In the genomic region with DNA sequence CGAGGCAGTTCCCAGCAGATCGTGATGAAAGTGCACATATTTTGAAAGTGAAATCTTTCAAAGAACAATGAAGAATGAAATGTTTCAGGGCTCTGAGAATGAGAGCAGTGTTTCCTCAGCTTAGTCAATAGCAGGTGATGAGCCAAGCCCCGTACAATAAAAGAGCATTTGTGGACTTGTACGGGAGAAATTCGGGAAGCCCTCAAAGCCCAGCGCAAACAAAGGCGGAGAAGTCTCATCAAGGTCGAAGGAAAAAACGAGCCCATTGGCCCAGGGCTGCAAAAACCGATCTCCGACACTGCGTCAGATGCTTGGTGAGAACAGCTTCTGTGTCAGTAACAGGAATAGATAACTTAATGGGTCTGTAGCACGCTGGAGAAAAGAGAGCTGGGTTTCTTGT, we compare ENCODE assay signal across 19 mouse cellular contexts.
DNase-seq lines count a peak whose midpoint lies in the region; ATAC-seq and TF ChIP-seq lines count a peak whose summit lies in the region.
"Had no signal": no experiment of that assay in that cellular context is flagged by ENCODE, and none has a peak within 500 bp of the region (broad histone marks: within the 10 kb centered on the region; RNA-seq: fewer than 3 reads in every experiment).

No protein-coding gene starts in this region.

- H3K27ac ChIP-seq in forebrain, postnatal 0 days (ENCODE audit: low read depth, low read length), result no peak overlapping the region
- no peak overlapping the region for H3K27ac ChIP-seq in forebrain, embryonic 10.5 days
- H3K27ac ChIP-seq in lung, embryonic 16.5 days (ENCODE audit: low read length), result no peak overlapping the region
- H3K27ac ChIP-seq in small intestine, adult 2 months (ENCODE audit: insufficient read depth, low read depth, low read length), result no peak overlapping the region
- H3K27ac ChIP-seq: embryonic facial prominence, embryonic 15.5 days; forebrain, embryonic 13.5 days; hindbrain, embryonic 12.5 days; limb, embryonic 13.5 days; macrophage had no signal

- H3K4me3 ChIP-seq in forebrain, postnatal 0 days (ENCODE audit: low read depth, low read length), result no peak overlapping the region
- no peak overlapping the region for H3K4me3 ChIP-seq in forebrain, embryonic 10.5 days
- peak overlapping the region; percentile 28 for H3K4me3 ChIP-seq in lung, embryonic 16.5 days (ENCODE audit: low read length)
- peak overlapping the region; percentile 20 for H3K4me3 ChIP-seq in small intestine, adult 2 months (ENCODE audit: low read depth, low read length)
- H3K4me3 ChIP-seq: embryonic facial prominence, embryonic 15.5 days; forebrain, embryonic 13.5 days; heart, embryonic 12.5 days; hindbrain, embryonic 12.5 days; limb, embryonic 13.5 days had no signal

- TF ChIP-seq POLR2A in small intestine, adult 2 months (IDR thresholded peaks at IDR 0.05; ENCODE audit: low read depth, low read length), result no peak

- H3K9ac ChIP-seq in forebrain, postnatal 0 days, result no peak overlapping the region
- peak overlapping the region; percentile 21 for H3K9ac ChIP-seq in lung, embryonic 16.5 days (ENCODE audit: low read length)
- H3K9ac ChIP-seq: embryonic facial prominence, embryonic 15.5 days; forebrain, embryonic 13.5 days; heart, embryonic 12.5 days; hindbrain, embryonic 12.5 days; limb, embryonic 13.5 days had no signal

- no peaks in the 10 kb centered on the region for H3K27me3 ChIP-seq in forebrain, postnatal 0 days (ENCODE audit: insufficient read depth, low read length)
- H3K27me3 ChIP-seq in forebrain, embryonic 10.5 days (ENCODE audit: poor library complexity, severe bottlenecking), result no peaks in the 10 kb centered on the region
- no peaks in the 10 kb centered on the region for H3K27me3 ChIP-seq in lung, embryonic 16.5 days (ENCODE audit: control insufficient read depth, insufficient read depth, low read depth, low read length)
- H3K27me3 ChIP-seq in small intestine, adult 2 months (ENCODE audit: control insufficient read depth, insufficient read depth, low read length), result no peaks in the 10 kb centered on the region
- H3K27me3 ChIP-seq: embryonic facial prominence, embryonic 15.5 days; forebrain, embryonic 13.5 days; heart, embryonic 12.5 days; hindbrain, embryonic 12.5 days; limb, embryonic 13.5 days had no signal

- 42% methylated on average over 13 of the region's 13 CpGs for WGBS in forebrain, postnatal 0 days
- 85% methylated on average over 13 of the region's 13 CpGs for WGBS in forebrain, embryonic 10.5 days
- 51% methylated on average over 13 of the region's 13 CpGs for WGBS in lung, embryonic 16.5 days
- 25% methylated on average over 13 of the region's 13 CpGs for WGBS in small intestine, adult 2 months

- H3K9me3 ChIP-seq in forebrain, postnatal 0 days (ENCODE audit: low read length), result no peaks in the 10 kb centered on the region
- no peaks in the 10 kb centered on the region for H3K9me3 ChIP-seq in forebrain, embryonic 10.5 days
- H3K9me3 ChIP-seq in lung, embryonic 16.5 days (ENCODE audit: control insufficient read depth, low read length), result no peaks in the 10 kb centered on the region
- H3K9me3 ChIP-seq: embryonic facial prominence, embryonic 15.5 days; forebrain, embryonic 13.5 days; heart, embryonic 12.5 days; hindbrain, embryonic 12.5 days; limb, embryonic 13.5 days had no signal

- TF ChIP-seq CTCF in forebrain, postnatal 0 days (IDR thresholded peaks at IDR 0.05; ENCODE audit: low read depth), result no peak
- no peak for TF ChIP-seq CTCF in small intestine, adult 2 months (IDR thresholded peaks at IDR 0.05; ENCODE audit: extremely low read depth, insufficient read length, insufficient replicate concordance, low read depth, low read length)

- ATAC-seq in forebrain, postnatal 0 days, result peak; percentile 36
- no peak for ATAC-seq in lung, embryonic 16.5 days (ENCODE audit: low read depth)
- ATAC-seq: forebrain, embryonic 13.5 days had no signal

- H3K4me2 ChIP-seq in forebrain, postnatal 0 days (ENCODE audit: low read depth), result peak overlapping the region; percentile 34
- peak overlapping the region; percentile 48 for H3K4me2 ChIP-seq in lung, embryonic 16.5 days (ENCODE audit: low read depth, low read length)
- H3K4me2 ChIP-seq: embryonic facial prominence, embryonic 15.5 days; forebrain, embryonic 13.5 days; heart, embryonic 12.5 days; hindbrain, embryonic 12.5 days; limb, embryonic 13.5 days had no signal

- DNase-seq in forebrain, postnatal 0 days, result peak; percentile 26
- DNase-seq in forebrain, embryonic 10.5 days (ENCODE audit: extremely low spot score, low spot score), result no peak
- DNase-seq in lung, adult 18-20 months, result no peak
- peak; percentile 81 for DNase-seq in Muller cell, postnatal 12 days (ENCODE audit: inconsistent ontology term)
- DNase-seq in thymus, postnatal 0 days (ENCODE audit: low spot score), result no peak
- DNase-seq in cerebellum, adult 11-12 months, result no peak
- DNase-seq: adrenal gland, postnatal 25 days; gastrocnemius, postnatal 36 days; kidney, adult 8-10 months; kidney, postnatal 4 days; thymus, postnatal 36 days had no signal

- H3K36me3 ChIP-seq in forebrain, postnatal 0 days (ENCODE audit: insufficient read depth), result no peaks in the 10 kb centered on the region
- H3K36me3 ChIP-seq in forebrain, embryonic 10.5 days (replicated peaks), result no peaks in the 10 kb centered on the region
- H3K36me3 ChIP-seq in lung, embryonic 16.5 days (ENCODE audit: control insufficient read depth, insufficient read depth, low read length), result no peaks in the 10 kb centered on the region
- H3K36me3 ChIP-seq in small intestine, adult 2 months (ENCODE audit: control insufficient read depth, insufficient read depth, low read length), result no peaks in the 10 kb centered on the region
- H3K36me3 ChIP-seq: embryonic facial prominence, embryonic 15.5 days; heart, embryonic 12.5 days; hindbrain, embryonic 12.5 days; limb, embryonic 13.5 days had no signal

- no peaks in the 10 kb centered on the region for H3K4me1 ChIP-seq in forebrain, postnatal 0 days (ENCODE audit: insufficient read depth)
- H3K4me1 ChIP-seq in forebrain, embryonic 10.5 days, result 0 out of 2 replicates have a peak, but pooled peaks cover 4% of the 10 kb centered on the region
- H3K4me1 ChIP-seq in lung, embryonic 16.5 days (replicated peaks; ENCODE audit: control insufficient read depth, insufficient read depth, low read length), result no peaks in the 10 kb centered on the region
- no peaks in the 10 kb centered on the region; the same call in 1 of the 2 replicates for H3K4me1 ChIP-seq in small intestine, adult 2 months (ENCODE audit: control insufficient read depth, insufficient read depth, insufficient read length, low read length)
- H3K4me1 ChIP-seq: hindbrain, embryonic 12.5 days; limb, embryonic 13.5 days had no signal

Comparison
In these comparisons a context has a peak if more than half of its experiments do, and no peak if none do; other contexts are left out.
1. DNase-seq: peak in forebrain, postnatal 0 days (single experiment) and Muller cell, postnatal 12 days (single experiment); none in forebrain, embryonic 10.5 days (single experiment), lung, adult 18-20 months (0 of 2), thymus, postnatal 0 days (single experiment) and cerebellum, adult 11-12 months (single experiment).
2. H3K4me3 ChIP-seq: peak in lung, embryonic 16.5 days (single experiment) and small intestine, adult 2 months (single experiment); none in forebrain, postnatal 0 days (single experiment) and forebrain, embryonic 10.5 days (single experiment).